30 mouse cellular contexts compared by ENCODE assay signal in genomic region chr3:67618222-67618621, GRCm38 (mm10). TPM values are rescaled to one million over a fixed set of nuclear protein-coding genes. Genes with fewer than 3 reads are reported as not detected.
DNase-seq lines count a peak whose midpoint lies in the region; ATAC-seq and TF ChIP-seq lines count a peak whose summit lies in the region.
"Had no signal": no experiment of that assay in that cellular context is flagged by ENCODE, and none has a peak within 500 bp of the region (broad histone marks: within the 10 kb centered on the region; RNA-seq: fewer than 3 reads in every experiment).

No protein-coding gene starts in this region.

- no peak overlapping the region for H3K27ac ChIP-seq in forebrain, embryonic 13.5 days
- H3K27ac ChIP-seq in forebrain, embryonic 10.5 days: no peak overlapping the region
- no peak overlapping the region for H3K27ac ChIP-seq in forebrain, embryonic 14.5 days (ENCODE audit: low read depth, low read length)
- H3K27ac ChIP-seq in hindbrain, embryonic 13.5 days: no peak overlapping the region
- H3K27ac ChIP-seq: embryonic facial prominence, embryonic 10.5 days; embryonic facial prominence, embryonic 13.5 days; heart, embryonic 15.5 days; hindbrain, embryonic 10.5 days; hindbrain, embryonic 14.5 days; hindbrain, postnatal 0 days had no signal

- no peak for TF ChIP-seq POLR2A in brain, embryonic 14.5 days (IDR thresholded peaks at IDR 0.05; ENCODE audit: borderline replicate concordance, extremely low read depth, insufficient read depth, insufficient read length, poor library complexity, severe bottlenecking)

- ATAC-seq in forebrain, embryonic 13.5 days: peak; percentile 30; the same call in 1 of the 2 replicates
- ATAC-seq in forebrain, embryonic 14.5 days: 0 out of 2 replicates have a peak, but pooled peaks have one; percentile 26
- ATAC-seq in hindbrain, embryonic 13.5 days (ENCODE audit: low FRiP score): no peak
- ATAC-seq: activated CD4-positive, CD25-positive, alpha-beta regulatory T cell, adult 4 months; CD4-positive, CD25-positive, alpha-beta regulatory T cell, adult 4 months; hindbrain, postnatal 0 days; inflammation-experienced regulatory T-cells, adult 6 months had no signal

- H3K36me3 ChIP-seq in forebrain, embryonic 13.5 days (ENCODE audit: poor library complexity, severe bottlenecking): no peaks in the 10 kb centered on the region
- no peaks in the 10 kb centered on the region for H3K36me3 ChIP-seq in forebrain, embryonic 10.5 days (replicated peaks)
- H3K36me3 ChIP-seq in forebrain, embryonic 14.5 days (ENCODE audit: control insufficient read depth, insufficient read depth, low read length): no peaks in the 10 kb centered on the region
- H3K36me3 ChIP-seq in hindbrain, embryonic 13.5 days: no peaks in the 10 kb centered on the region
- H3K36me3 ChIP-seq: embryonic facial prominence, embryonic 10.5 days; embryonic facial prominence, embryonic 13.5 days; heart, embryonic 12.5 days; heart, embryonic 15.5 days; hindbrain, embryonic 10.5 days had no signal

- H3K27me3 ChIP-seq in forebrain, embryonic 13.5 days: peaks cover 6% of the 10 kb centered on the region; the same call in 1 of the 2 replicates
- no peaks in the 10 kb centered on the region for H3K27me3 ChIP-seq in forebrain, embryonic 10.5 days (ENCODE audit: poor library complexity, severe bottlenecking)
- H3K27me3 ChIP-seq in forebrain, embryonic 14.5 days (replicated peaks; ENCODE audit: control insufficient read depth, insufficient read depth, low read length): no peaks in the 10 kb centered on the region
- H3K27me3 ChIP-seq in hindbrain, embryonic 13.5 days: 0 out of 2 replicates have a peak, but pooled peaks cover 3% of the 10 kb centered on the region
- H3K27me3 ChIP-seq: embryonic facial prominence, embryonic 13.5 days; heart, embryonic 12.5 days; heart, embryonic 15.5 days had no signal

- no peak overlapping the region for H3K4me3 ChIP-seq in forebrain, embryonic 13.5 days
- H3K4me3 ChIP-seq in forebrain, embryonic 10.5 days: no peak overlapping the region
- H3K4me3 ChIP-seq in forebrain, embryonic 14.5 days (ENCODE audit: low read depth, low read length): no peak overlapping the region
- no peak overlapping the region for H3K4me3 ChIP-seq in hindbrain, embryonic 13.5 days
- H3K4me3 ChIP-seq: embryonic facial prominence, embryonic 10.5 days; embryonic facial prominence, embryonic 13.5 days; erythroblast, embryonic 14.5 days; heart, embryonic 12.5 days; heart, embryonic 15.5 days; hindbrain, embryonic 10.5 days had no signal

- TF ChIP-seq CTCF in brain, embryonic 14.5 days (IDR thresholded peaks at IDR 0.05; ENCODE audit: borderline replicate concordance, extremely low read depth, insufficient read depth, insufficient read length): no peak

- no peak overlapping the region for H3K4me2 ChIP-seq in forebrain, embryonic 13.5 days
- H3K4me2 ChIP-seq in forebrain, embryonic 14.5 days (ENCODE audit: low read length): no peak overlapping the region
- no peak overlapping the region for H3K4me2 ChIP-seq in hindbrain, embryonic 13.5 days
- H3K4me2 ChIP-seq: embryonic facial prominence, embryonic 13.5 days; heart, embryonic 12.5 days; heart, embryonic 15.5 days; hindbrain, embryonic 14.5 days had no signal

- 0 out of 2 replicates have a peak, but pooled peaks cover 7% of the 10 kb centered on the region for H3K9me3 ChIP-seq in forebrain, embryonic 13.5 days (replicated peaks)
- no peaks in the 10 kb centered on the region for H3K9me3 ChIP-seq in forebrain, embryonic 10.5 days
- no peaks in the 10 kb centered on the region for H3K9me3 ChIP-seq in forebrain, embryonic 14.5 days (replicated peaks; ENCODE audit: control insufficient read depth, low read length)
- no peaks in the 10 kb centered on the region for H3K9me3 ChIP-seq in hindbrain, embryonic 13.5 days
- H3K9me3 ChIP-seq: embryonic facial prominence, embryonic 10.5 days; embryonic facial prominence, embryonic 13.5 days; heart, embryonic 12.5 days; heart, embryonic 15.5 days; hindbrain, embryonic 10.5 days had no signal

- no peak for DNase-seq in forebrain, embryonic 10.5 days (ENCODE audit: extremely low spot score, low spot score)
- DNase-seq in brain, embryonic 14.5 days (ENCODE audit: low read depth): peak; percentile 78
- peak; percentile 76 for DNase-seq in forebrain, embryonic 14.5 days (ENCODE audit: low spot score)
- peak; percentile 77 for DNase-seq in retina, postnatal 1 day
- DNase-seq in kidney, postnatal 10 days: no peak
- DNase-seq: adrenal gland, adult 8-10 months; adrenal gland, postnatal 36 days; cerebellum, adult 11-12 months; cerebellum, adult 8-10 months; cerebellum, postnatal 10 days; cerebellum, postnatal 36 days; embryo, embryonic 11 days; gastrocnemius, postnatal 25 days; heart, adult 18-20 months; heart, postnatal 10 days; heart, postnatal 36 days; kidney, adult 18-20 months had no signal

- no peak overlapping the region for H3K9ac ChIP-seq in forebrain, embryonic 13.5 days
- no peak overlapping the region for H3K9ac ChIP-seq in forebrain, embryonic 14.5 days (ENCODE audit: low read length)
- H3K9ac ChIP-seq in hindbrain, embryonic 13.5 days: no peak overlapping the region
- H3K9ac ChIP-seq: embryonic facial prominence, embryonic 13.5 days; heart, embryonic 12.5 days; heart, embryonic 15.5 days; hindbrain, embryonic 14.5 days had no signal

- H3K4me1 ChIP-seq in forebrain, embryonic 13.5 days: no peaks in the 10 kb centered on the region
- peaks cover 4% of the 10 kb centered on the region; the same call in 1 of the 2 replicates for H3K4me1 ChIP-seq in forebrain, embryonic 10.5 days
- 0 out of 2 replicates have a peak, but pooled peaks cover 2% of the 10 kb centered on the region for H3K4me1 ChIP-seq in forebrain, embryonic 14.5 days (ENCODE audit: control insufficient read depth, insufficient read depth, low read length)
- no peaks in the 10 kb centered on the region for H3K4me1 ChIP-seq in hindbrain, embryonic 13.5 days (replicated peaks)
- H3K4me1 ChIP-seq: embryonic facial prominence, embryonic 10.5 days; embryonic facial prominence, embryonic 13.5 days; heart, embryonic 12.5 days; heart, embryonic 15.5 days; hindbrain, embryonic 10.5 days had no signal

RNA-seq across cellular contexts. Expression of gene Mfsd1, which starts 35.7 kb away (rescaled TPM):
- polyA plus RNA-seq in forebrain, embryonic 13.5 days (2015; fragmentation: Nextera tagmentation; extraction: Ambion mirVana): 36.2 and 37.0 TPM in 2 replicates
- 56.4 and 57.1 TPM in 2 replicates for polyA plus RNA-seq in forebrain, embryonic 10.5 days (2016; fragmentation: Nextera tagmentation; extraction: Ambion mirVana)
- polyA plus RNA-seq in brain, embryonic 14.5 days (2012; rRNA removed): 24.1 and 29.3 TPM in 2 replicates
- polyA plus RNA-seq in forebrain, embryonic 14.5 days (2014; fragmentation: Nextera tagmentation; extraction: Ambion mirVana): 41.2 and 43.2 TPM in 2 replicates
- polyA plus RNA-seq in hindbrain, embryonic 13.5 days (2015; fragmentation: Nextera tagmentation; extraction: Ambion mirVana): 39.0 and 48.0 TPM in 2 replicates

Comparison
In these comparisons a context has a peak if more than half of its experiments do, and no peak if none do; other contexts are left out.
1. DNase-seq: peak in brain, embryonic 14.5 days (single experiment), forebrain, embryonic 14.5 days (single experiment) and retina, postnatal 1 day (single experiment); none in forebrain, embryonic 10.5 days (single experiment) and kidney, postnatal 10 days (single experiment).